Mouse (Mus musculus): ENCODE results near the gene Clec5a.

DNA sequence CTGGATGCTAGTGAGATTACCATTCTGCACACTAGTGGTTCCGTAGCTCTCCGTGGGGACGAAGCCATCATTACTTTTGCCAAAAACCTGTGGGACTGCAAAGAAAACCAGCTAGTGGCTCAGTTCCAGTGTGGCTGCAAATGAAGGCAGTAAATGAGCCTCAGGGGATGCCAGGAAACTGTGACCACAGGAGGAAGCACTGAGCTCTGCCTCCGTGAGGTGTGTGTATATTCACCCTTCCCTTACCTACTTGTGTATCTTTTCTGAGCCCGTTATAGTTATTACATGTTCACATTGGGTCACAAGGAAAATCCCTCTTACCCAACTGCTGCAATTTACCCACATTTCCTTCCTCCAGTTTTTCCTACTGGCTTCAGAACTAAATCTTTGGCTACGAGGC is 1.3 kb downstream of the Clec5a start:
- TF ChIP-seq CEBPB (IDR thresholded peaks at IDR 0.05; ENCODE audit: low read depth), result no peak
- TF ChIP-seq CTCF (IDR thresholded peaks at IDR 0.05; ENCODE audit: control insufficient read depth, insufficient read depth, insufficient read length), result no peak
- no peak for TF ChIP-seq MAX (IDR thresholded peaks at IDR 0.05)
- TF ChIP-seq USF1 (IDR thresholded peaks at IDR 0.05; ENCODE audit: low read depth), result no peak
- TF ChIP-seq MYOG (IDR thresholded peaks at IDR 0.05; ENCODE audit: control insufficient read depth, extremely low read depth, insufficient read length), result no peak
